Mouse (Mus musculus): ENCODE measurements around the gene Tnfaip6. TPM values are rescaled to one million over a fixed set of nuclear protein-coding genes. Genes with fewer than 3 reads are reported as not detected.

Tnfaip6 gene
- polyA plus RNA-seq, 1 experiment from 2014 or later = 3.7 TPM

GRCm38 (mm10) chr2:52078666-52079065, 40.9 kb downstream of the Tnfaip6 start:
- Histone ChIP-seq H3K27me3 (ENCODE audit: control insufficient read depth, insufficient read depth, low read length) (no peaks in the 10 kb centered on the region), H3K27ac (ENCODE audit: low read length) (no peak overlapping the region), H3K4me3 (ENCODE audit: low read depth, low read length) (no peak overlapping the region), H3K9me3 (ENCODE audit: control insufficient read depth, low read depth, low read length) (no peaks in the 10 kb centered on the region), H3K4me1 (ENCODE audit: control insufficient read depth, insufficient read depth, low read length) (peaks cover 8% of the 10 kb centered on the region; the same call in 1 of the 2 replicates), H3K9ac (replicated peaks; ENCODE audit: low read depth, low read length) (no peak overlapping the region), H3K4me2 (replicated peaks; ENCODE audit: low read depth, low read length) (no peak overlapping the region), H3K36me3 (ENCODE audit: control insufficient read depth, insufficient read depth, low read length) (peaks cover 48% of the 10 kb centered on the region)
- no peak for ATAC-seq (ENCODE audit: insufficient number of reproducible peaks, insufficient read depth, low FRiP score, low read depth)
- 76% methylated on average over 2 of the region's 2 CpGs for WGBS

DNA sequence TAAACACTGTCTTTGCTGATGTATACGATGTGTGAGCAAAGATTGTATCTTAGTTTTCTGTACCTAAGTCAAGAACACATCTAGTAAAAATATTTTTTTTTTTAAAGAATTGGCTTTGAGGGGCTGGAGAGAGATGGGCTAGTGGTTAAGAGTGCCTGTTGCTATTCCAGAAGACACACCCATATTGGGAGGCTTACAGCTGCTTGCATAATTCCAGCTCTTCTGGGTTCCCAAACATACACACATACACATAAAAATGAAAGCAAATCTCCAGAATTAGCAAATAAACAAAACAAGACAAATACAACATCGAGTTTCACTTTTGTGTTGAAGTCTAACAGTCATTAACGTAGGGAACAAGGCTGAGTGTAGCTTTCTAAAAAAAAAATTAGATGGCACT, 46.2 kb downstream of the Tnfaip6 start:
- WGBS = 90% methylated on average over 3 of the region's 3 CpGs
- H3K36me3 ChIP-seq (ENCODE audit: control insufficient read depth, insufficient read depth, low read length) = peaks cover 48% of the 10 kb centered on the region

GRCm38 (mm10) chr2:52084571-52084970, 46.8 kb downstream of the Tnfaip6 start:
- 91% methylated on average over 2 of the region's 2 CpGs for WGBS
- H3K9ac ChIP-seq (replicated peaks; ENCODE audit: low read depth, low read length) = no peak overlapping the region
- H3K9me3 ChIP-seq (ENCODE audit: control insufficient read depth, low read depth, low read length) = no peaks in the 10 kb centered on the region
- H3K36me3 ChIP-seq (ENCODE audit: control insufficient read depth, insufficient read depth, low read length) = peaks cover 53% of the 10 kb centered on the region
- no peak overlapping the region for H3K4me2 ChIP-seq (replicated peaks; ENCODE audit: low read depth, low read length)
- no peak for ATAC-seq (ENCODE audit: insufficient number of reproducible peaks, insufficient read depth, low FRiP score, low read depth)
- no peak overlapping the region for H3K4me3 ChIP-seq (ENCODE audit: low read depth, low read length)
- no peaks in the 10 kb centered on the region for H3K4me1 ChIP-seq (ENCODE audit: control insufficient read depth, insufficient read depth, low read length)
- no peak overlapping the region for H3K27ac ChIP-seq (ENCODE audit: low read length)
- no peaks in the 10 kb centered on the region for H3K27me3 ChIP-seq (ENCODE audit: control insufficient read depth, insufficient read depth, low read length)

More for the DNA sequence above, 46.2 kb downstream of the Tnfaip6 start:
- Histone ChIP-seq H3K4me1 (ENCODE audit: control insufficient read depth, insufficient read depth, low read length) (no peaks in the 10 kb centered on the region), H3K4me3 (ENCODE audit: low read depth, low read length) (no peak overlapping the region), H3K9me3 (ENCODE audit: control insufficient read depth, low read depth, low read length) (no peaks in the 10 kb centered on the region), H3K27ac (ENCODE audit: low read length) (no peak overlapping the region), H3K9ac (replicated peaks; ENCODE audit: low read depth, low read length) (no peak overlapping the region), H3K27me3 (ENCODE audit: control insufficient read depth, insufficient read depth, low read length) (no peaks in the 10 kb centered on the region), H3K4me2 (replicated peaks; ENCODE audit: low read depth, low read length) (no peak overlapping the region)
- ATAC-seq (ENCODE audit: insufficient number of reproducible peaks, insufficient read depth, low FRiP score, low read depth) = no peak

Other genes with a start within 250 kb of the Tnfaip6 start
- 18.7 and 19.0 TPM in 2 replicates for gene Rbm43, start 102.8 kb upstream of the Tnfaip6 start, polyA plus RNA-seq (2014; fragmentation: Nextera tagmentation; extraction: Ambion mirVana)
- 19.1 and 19.4 TPM in 2 replicates for gene Nmi, start 64.5 kb upstream of the Tnfaip6 start, polyA plus RNA-seq (2014; fragmentation: Nextera tagmentation; extraction: Ambion mirVana)
- gene Rif1, start 34.8 kb downstream of the Tnfaip6 start, polyA plus RNA-seq (2014; fragmentation: Nextera tagmentation; extraction: Ambion mirVana) = 41.7 and 44.6 TPM in 2 replicates